Mouse (Mus musculus) spleen, postnatal 4 days (tissue): ENCODE results near the gene Sox10.
A peak's percentile ranks its signal among the peaks of the same experiment; 100 is the strongest.

Source experiments
- DNase-seq, 2 experiments: peaks; one replicate each; pipeline ENCODE4 v3.0.0; 2022; ENCODE audit warnings: low spot score in 2 of 2

Gene Sox10

GRCm38 (mm10) chr15:79155572-79155971 lies 9.5 kb downstream of the Sox10 start:
- no peak for DNase-seq

GRCm38 (mm10) chr15:79152709-79153108 lies 12.3 kb downstream of the Sox10 start:
- no peak for DNase-seq

DNA sequence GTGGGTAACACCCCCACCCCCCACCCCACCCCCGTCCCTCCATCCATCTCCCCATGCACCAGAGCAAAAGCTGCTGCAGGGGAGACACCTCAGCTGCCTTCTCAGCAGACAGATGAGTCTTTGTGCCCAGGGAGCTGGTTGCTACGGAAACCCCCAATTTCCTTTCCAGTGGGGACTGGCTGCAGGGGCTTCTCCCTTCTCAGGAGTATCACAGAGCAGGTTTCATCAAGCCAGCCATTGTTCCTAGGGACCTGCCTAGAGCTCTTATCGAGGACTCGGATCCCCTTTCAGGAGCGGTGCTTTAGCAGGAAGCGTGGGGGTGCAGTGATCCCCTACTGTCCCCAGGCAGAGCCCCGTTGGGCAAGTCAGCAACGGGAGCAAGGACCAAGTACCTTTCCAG lies 13.2 kb downstream of the Sox10 start:
- DNase-seq: no peak

GRCm38 (mm10) chr15:79148533-79148932 lies 16.5 kb downstream of the Sox10 start:
- peak; percentile 74 to 93 for DNase-seq

DNA sequence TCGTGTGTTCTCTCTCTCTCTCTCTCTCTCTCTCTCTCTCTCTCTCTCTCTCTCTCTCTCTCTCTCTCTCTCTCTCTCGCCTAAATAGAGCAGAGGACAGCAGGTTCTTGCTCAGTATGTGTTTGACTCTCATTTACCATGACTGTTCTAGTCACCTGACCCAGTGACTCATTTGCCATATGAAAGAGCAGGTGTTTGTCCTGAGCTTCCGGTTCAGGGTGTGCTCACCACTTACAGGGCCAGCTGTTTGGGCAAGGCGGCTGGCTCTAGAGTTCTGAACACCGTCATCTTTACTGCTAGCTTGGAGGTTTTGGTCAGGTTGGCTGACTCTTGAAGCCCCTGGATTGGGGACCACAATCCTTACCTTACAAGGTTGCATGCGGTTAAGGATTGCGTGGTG lies 19.5 kb downstream of the Sox10 start:
- DNase-seq: no peak

- no peak for DNase-seq
Measured at GRCm38 (mm10) chr15:79144021-79144420, 21.0 kb downstream of the Sox10 start.

DNA sequence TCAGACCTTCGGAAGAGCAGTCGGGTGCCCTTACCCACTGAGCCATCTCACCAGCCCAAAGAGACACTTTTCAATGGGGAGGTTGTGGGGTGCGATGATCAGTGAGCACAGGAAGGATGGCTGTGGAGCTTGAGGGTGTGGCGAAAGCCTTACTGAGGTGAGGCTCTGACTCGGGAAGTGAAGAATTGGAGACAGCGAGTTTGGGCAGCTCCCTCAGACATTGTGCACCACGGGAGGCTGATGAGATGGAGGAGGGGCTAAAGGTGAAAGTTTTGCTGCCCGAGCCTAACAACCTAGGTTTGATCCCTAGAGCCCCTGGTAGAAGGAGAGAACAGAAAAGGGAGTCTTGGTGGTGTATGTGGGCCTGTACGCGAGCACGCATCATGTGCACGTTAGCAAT lies 21.7 kb downstream of the Sox10 start:
- DNase-seq: no peak

DNA sequence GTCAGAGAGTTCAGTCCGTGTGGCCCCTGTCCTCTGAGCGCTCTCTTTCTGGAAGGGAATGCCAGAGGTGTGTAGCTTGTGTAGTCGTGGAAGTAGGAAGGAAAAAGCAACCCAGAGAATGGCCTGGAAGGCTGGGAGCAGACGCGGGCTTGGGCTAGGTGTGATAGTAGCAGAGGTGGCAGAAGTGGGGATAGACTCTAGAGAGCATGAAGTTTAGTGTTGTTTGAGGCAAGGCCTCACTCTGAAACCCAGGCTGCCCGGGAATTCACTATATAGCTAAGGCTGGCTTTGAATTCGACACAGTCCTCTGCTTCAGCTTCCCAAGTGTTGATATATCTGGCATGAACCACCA lies 23.5 kb downstream of the Sox10 start:
- no peak for DNase-seq

- DNase-seq: peak; percentile 93 to 98
Measured at GRCm38 (mm10) chr15:79140866-79141565, 24.0 kb downstream of the Sox10 start, which contains the start of the genes Polr2f and 1700088E04Rik. Gene Polr2f (plus strand): TSS chr15:79141009. Gene 1700088E04Rik (minus strand): TSS chr15:79141253.

DNA sequence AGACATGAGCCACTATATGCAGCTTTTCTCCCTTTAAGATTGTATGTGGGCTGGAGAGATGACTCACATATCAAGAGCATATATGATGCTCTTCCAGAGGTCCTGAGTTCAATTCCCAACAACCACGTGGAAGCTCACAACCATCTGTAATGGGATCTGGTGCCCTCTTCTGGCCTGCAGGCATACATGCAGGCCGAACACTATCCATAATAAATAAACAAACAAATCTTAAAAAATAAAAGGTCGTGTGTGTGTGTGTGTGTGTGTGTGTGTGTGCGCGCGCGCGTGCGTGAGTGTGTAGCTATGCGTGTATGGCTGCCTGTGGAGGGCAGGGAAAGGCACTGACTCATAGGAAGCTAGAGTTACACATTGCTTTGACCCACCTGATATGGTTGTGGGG lies 25.4 kb downstream of the Sox10 start:
- DNase-seq: no peak

DNA sequence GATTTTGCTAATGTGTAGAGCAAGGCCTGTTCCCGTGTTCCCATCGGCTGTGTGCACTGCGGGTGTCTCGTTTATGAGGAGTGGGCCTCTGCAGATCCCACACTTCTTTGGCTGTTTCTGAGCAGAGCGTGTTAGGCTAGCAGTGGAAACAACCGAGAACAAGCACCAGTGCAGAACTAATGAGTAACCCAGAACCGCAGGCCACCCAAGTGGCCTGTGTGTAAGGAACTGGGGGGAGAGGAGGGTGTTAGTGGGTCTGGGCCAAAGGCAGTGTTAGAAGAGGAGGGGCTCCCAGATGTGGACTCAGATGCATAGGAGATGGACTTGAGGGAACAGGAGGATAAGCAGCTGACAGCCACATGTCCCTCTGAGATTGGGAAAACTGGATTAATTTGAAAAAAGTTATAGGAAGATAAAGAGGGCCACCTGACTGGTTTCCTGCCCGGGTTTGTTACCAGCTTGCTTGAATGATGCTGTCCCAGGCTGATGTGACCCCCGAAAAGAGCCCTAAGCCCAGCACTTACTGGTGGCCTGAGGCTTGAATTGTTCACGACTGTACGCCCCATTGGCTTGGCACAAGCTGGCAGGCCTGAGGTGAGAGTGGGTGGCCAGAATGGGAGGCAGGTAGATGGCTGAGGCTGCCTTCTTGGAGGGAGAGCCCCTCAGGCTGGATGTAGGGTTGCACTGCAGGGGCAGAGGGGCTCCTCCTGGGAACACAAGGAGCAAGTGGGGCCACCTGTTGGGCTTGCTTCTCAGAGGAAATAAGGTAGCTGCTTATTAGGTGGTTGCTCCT lies 29.1 kb downstream of the Sox10 start:
- no peak for DNase-seq

DNA sequence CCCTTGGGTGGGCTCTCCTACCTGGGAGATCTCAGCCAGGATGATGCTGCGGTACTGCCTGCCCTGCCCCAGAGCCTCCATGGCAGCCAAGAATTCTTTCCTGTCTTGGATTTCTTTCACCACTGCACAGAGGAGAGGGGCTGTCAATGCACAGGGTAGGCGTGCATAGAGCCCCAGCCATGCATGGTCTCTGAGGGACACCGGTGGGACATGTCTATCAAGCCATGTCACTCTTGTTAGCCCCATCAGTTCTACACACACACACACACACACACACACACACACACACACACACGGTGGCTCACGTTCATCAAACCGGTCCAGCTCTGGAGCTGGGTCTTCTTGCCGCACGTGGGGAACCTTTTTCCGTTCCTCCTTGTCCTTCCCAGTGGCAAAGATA lies 29.7 kb downstream of the Sox10 start:
- no peak for DNase-seq

DNA sequence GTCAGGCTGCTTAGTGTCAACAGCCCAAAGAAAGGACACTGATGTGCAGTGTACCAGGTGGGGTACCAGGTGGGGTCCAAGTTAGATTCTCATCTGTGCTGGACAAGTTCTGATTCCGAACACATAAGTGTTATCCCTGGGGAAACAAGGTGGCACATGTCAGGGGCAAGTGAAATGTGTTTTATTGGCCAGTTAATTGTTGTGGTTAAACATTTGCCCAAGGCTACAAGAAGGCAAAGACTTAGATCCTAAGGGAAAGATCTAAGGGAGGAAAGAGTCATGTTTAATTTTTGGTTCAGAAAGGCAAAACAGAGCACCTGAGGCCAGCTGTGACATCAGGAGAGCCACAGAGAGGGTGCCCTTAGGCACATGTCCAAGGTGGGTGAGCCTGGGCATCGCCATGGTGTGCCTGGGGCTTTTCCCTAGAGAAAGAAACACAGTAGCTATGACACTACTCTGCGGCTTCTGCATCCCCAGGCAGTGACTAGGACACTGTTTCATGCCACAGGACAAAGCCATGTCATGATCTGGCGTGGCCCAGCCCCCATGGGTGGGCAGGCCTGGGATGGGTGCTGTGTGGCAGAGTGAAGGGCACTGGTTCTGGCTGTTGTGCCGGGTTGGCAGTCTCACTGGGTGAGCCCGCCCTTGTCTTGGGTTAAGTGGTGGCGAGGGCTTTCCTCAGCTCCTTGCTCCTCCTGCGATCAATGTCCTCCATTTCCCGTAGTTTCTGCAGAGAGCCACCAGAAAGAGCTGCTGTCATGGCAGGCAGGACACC lies 30.4 kb downstream of the Sox10 start:
- no peak for DNase-seq

DNA sequence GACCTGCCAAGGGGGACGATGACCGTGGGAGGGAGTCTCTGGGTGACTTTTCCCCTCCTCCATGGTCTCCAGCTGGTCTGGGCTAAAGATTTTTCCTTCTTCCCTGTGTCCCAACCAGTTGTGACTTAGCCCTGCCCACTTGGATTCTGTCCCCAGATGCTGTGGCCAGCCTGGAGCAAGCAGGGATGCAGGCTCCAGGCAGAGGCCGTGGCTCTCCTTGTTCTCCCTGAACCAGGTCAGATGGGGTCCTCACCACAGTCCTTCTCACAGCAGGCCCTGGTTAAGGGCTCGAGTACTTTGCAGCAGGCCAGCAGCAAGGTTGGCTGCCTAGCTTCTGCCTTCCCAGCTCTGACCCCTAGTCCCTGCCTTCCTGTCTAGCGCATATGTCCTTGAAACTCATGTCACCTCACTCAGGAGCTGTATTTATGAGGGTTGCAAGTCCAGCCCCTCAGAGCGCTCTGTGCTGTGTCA lies 31.8 kb downstream of the Sox10 start:
- no peak for DNase-seq

- no peak for DNase-seq
Measured at GRCm38 (mm10) chr15:79131442-79131841, 33.6 kb downstream of the Sox10 start.

DNA sequence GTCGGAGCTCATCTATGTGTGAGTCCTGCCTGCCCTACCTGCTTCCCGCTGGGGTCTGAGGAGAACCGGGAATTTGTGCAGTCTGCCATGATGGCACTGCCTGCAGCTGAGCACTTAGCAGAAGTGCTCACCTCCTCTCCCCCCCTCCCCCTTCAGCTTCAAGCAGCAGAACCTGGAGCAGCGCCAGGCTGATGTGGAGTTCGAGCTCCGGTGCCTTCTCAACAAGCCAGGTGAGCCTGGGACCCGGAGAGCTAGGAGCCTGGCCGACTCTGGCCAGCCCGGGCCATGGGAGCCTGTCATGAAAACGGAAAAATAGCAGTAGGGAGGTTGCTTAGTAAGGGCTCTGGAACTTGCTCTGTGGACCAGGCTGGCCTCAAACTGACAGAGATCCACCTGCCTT lies 34.3 kb downstream of the Sox10 start:
- DNase-seq: no peak

- no peak for DNase-seq
Measured at GRCm38 (mm10) chr15:79129311-79129710, 35.7 kb downstream of the Sox10 start.

- no peak for DNase-seq
Measured at GRCm38 (mm10) chr15:79128208-79128607, 36.8 kb downstream of the Sox10 start.

- no peak for DNase-seq
Measured at GRCm38 (mm10) chr15:79127101-79127500, 37.9 kb downstream of the Sox10 start.

DNA sequence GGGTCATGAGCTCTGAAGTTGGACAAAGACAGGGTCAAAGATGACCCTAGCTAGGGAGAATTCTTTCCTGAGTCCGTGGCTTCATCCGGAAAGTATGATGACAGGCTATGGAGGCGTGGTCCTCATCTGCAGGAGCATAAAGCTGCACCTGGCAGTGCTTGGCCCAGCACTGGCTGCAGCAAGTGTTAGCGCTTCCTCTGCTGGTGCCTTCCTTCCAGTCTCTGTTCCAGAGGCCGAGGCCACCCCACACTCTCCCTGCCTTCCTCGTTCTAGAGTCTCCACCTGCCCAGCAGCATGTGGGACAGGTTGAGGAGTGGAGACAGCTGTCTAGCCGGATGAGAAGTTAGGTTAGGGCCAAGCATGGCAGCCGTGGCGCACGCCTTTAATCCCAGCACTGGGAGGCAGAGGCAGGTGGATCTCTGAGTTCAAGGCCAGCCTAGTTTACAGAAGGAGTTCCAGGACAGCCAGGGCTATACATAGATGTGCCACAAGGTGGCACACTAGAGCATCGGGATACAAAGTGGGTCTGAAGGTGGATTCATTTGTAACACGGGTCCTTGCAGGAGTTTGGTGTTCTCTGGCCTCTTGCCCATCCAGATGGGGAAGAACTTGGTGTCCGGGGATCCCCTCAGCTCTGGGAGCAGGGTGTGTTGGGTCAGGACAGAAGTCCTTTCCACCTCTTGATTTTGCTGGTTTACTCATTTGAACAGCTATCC lies 38.7 kb downstream of the Sox10 start:
- peak; percentile 41 to 75 for DNase-seq

DNA sequence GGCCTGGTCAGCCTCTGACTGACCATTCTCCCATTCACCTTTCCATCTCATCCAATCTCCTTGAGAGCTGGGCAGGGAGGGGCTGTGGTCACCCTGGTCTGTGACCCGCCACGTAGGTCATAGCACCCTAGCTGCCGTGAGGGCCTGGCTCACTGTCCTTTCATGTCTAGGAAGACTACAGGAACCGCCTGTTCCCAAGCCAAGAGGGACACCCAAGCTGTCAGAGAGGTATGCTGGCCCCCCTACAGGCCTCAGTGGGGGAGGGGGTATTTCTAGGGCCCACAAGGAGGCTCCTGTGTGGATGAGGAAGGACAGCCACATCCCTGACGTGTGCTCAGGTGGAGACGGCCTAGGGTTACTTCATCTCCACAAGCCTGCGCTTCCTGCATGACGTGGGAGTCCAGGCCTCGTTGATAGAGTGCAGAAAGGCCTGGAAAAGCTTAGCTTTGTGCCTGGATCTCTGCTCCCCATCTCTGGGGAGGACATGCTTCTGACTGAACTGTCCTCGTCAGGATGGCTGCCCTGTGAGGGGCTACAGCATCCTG lies 40.6 kb downstream of the Sox10 start:
- no peak for DNase-seq
